Mouse (Mus musculus) megakaryocyte, embryonic 14.5 days (primary cell): ENCODE measurements around the gene Nln. TPM values are rescaled to one million over a fixed set of nuclear protein-coding genes. Genes with fewer than 3 reads are reported as not detected.

ENCODE experiments used
- H3K27me3 ChIP-seq: replicated peaks from 2 replicates; pipeline ENCODE3; 2012; ENCODE audit warnings: inconsistent platforms
- H3K36me3 ChIP-seq: replicated peaks from 2 replicates; pipeline ENCODE3; 2012; ENCODE audit warnings: low read length, inconsistent platforms, mixed read lengths
- H3K4me1 ChIP-seq: 2 replicates; pipeline ENCODE4 v1.6.1; 2012; ENCODE audit warnings: inconsistent platforms
- H3K4me3 ChIP-seq: replicated peaks from 2 replicates; pipeline ENCODE3; 2012; ENCODE audit warnings: moderate library complexity, mild to moderate bottlenecking, inconsistent platforms
- H3K9me3 ChIP-seq: 2 replicates; pipeline ENCODE4 v1.6.1; 2012; ENCODE audit warnings: inconsistent platforms
- FLI1 ChIP-seq: IDR thresholded peaks from 2 replicates; pipeline ENCODE4 v1.6.1; 2012; ENCODE audit warnings: low read length, inconsistent platforms, mixed read lengths
- GATA1 ChIP-seq: IDR thresholded peaks from 3 replicates; pipeline ENCODE4 v1.6.1; 2012; ENCODE audit warnings: mixed read lengths, low read length, inconsistent platforms, borderline replicate concordance
- polyA plus RNA-seq: library from polyadenylated mRNA; stranded (reverse); fragments of >175 nt; gene quantifications from 2 replicates; pipeline ENCODE4 v1.2.3, GENCODE M21; 2012; ENCODE audit warnings: low replicate concordance; ENCODE audit not compliant: insufficient read depth

Nln gene
- polyA plus RNA-seq, 1 experiment, result 11.1 TPM

GRCm38 (mm10) chr13:104123662-104124381, 14.4 kb upstream of the Nln start:
- Histone ChIP-seq H3K4me3 (no peak overlapping the region), H3K27me3 (peaks cover 4% of the 10 kb centered on the region), H3K4me1 (no peaks in the 10 kb centered on the region), H3K9me3 (no peaks in the 10 kb centered on the region), H3K36me3 (no peaks in the 10 kb centered on the region)
- TF ChIP-seq GATA1 (no peak), FLI1 (no peak)

- no peak for TF ChIP-seq GATA1
- no peak for TF ChIP-seq FLI1
- no peak overlapping the region for H3K4me3 ChIP-seq
- H3K27me3 ChIP-seq, result peaks cover 4% of the 10 kb centered on the region
- no peaks in the 10 kb centered on the region for H3K36me3 ChIP-seq
- no peaks in the 10 kb centered on the region for H3K4me1 ChIP-seq
- no peaks in the 10 kb centered on the region for H3K9me3 ChIP-seq
These were observed 12.8 kb upstream of the Nln start for GRCm38 (mm10) chr13:104122078-104122840.

GRCm38 (mm10) chr13:104114827-104115226, 5.4 kb upstream of the Nln start:
- TF ChIP-seq GATA1, result no peak
- no peak for TF ChIP-seq FLI1
- H3K4me1 ChIP-seq, result peaks cover 6% of the 10 kb centered on the region
- no peaks in the 10 kb centered on the region for H3K9me3 ChIP-seq
- H3K27me3 ChIP-seq, result peaks cover 17% of the 10 kb centered on the region
- no peaks in the 10 kb centered on the region for H3K36me3 ChIP-seq
- H3K4me3 ChIP-seq, result no peak overlapping the region

GRCm38 (mm10) chr13:104113782-104114181, 4.4 kb upstream of the Nln start:
- H3K9me3 ChIP-seq, result no peaks in the 10 kb centered on the region
- TF ChIP-seq GATA1, result no peak
- no peak for TF ChIP-seq FLI1
- H3K4me1 ChIP-seq, result peaks cover 8% of the 10 kb centered on the region
- no peak overlapping the region for H3K4me3 ChIP-seq
- peaks cover 15% of the 10 kb centered on the region for H3K27me3 ChIP-seq
- H3K36me3 ChIP-seq, result no peaks in the 10 kb centered on the region

GRCm38 (mm10) chr13:104112266-104112900, 3.0 kb upstream of the Nln start:
- peaks cover 11% of the 10 kb centered on the region for H3K4me1 ChIP-seq
- TF ChIP-seq GATA1 (no peak), FLI1 (no peak)
- peaks cover 15% of the 10 kb centered on the region for H3K27me3 ChIP-seq
- H3K9me3 ChIP-seq, result no peaks in the 10 kb centered on the region
- H3K36me3 ChIP-seq, result peaks cover under 1% of the 10 kb centered on the region
- H3K4me3 ChIP-seq, result no peak overlapping the region

- no peak for TF ChIP-seq FLI1
- TF ChIP-seq GATA1, result no peak
- peak overlapping the region; percentile 96 for H3K4me3 ChIP-seq
- H3K27me3 ChIP-seq, result peaks cover 15% of the 10 kb centered on the region
- no peaks in the 10 kb centered on the region for H3K9me3 ChIP-seq
- H3K36me3 ChIP-seq, result peaks cover 19% of the 10 kb centered on the region
- peaks cover 11% of the 10 kb centered on the region for H3K4me1 ChIP-seq
These were observed 1.1 kb upstream of the Nln start for GRCm38 (mm10) chr13:104110526-104110925.

GRCm38 (mm10) chr13:104109816-104110521, 555 bp upstream of the Nln start:
- H3K36me3 ChIP-seq, result peaks cover 25% of the 10 kb centered on the region
- peak overlapping the region; percentile 96 for H3K4me3 ChIP-seq
- peaks cover 15% of the 10 kb centered on the region for H3K27me3 ChIP-seq
- no peaks in the 10 kb centered on the region for H3K9me3 ChIP-seq
- peaks cover 11% of the 10 kb centered on the region for H3K4me1 ChIP-seq
- TF ChIP-seq FLI1 (no peak), GATA1 (no peak)

- TF ChIP-seq GATA1, result no peak
- no peak for TF ChIP-seq FLI1
- Histone ChIP-seq H3K4me3 (peak overlapping the region; percentile 96), H3K27me3 (peaks cover 15% of the 10 kb centered on the region), H3K9me3 (peaks cover 10% of the 10 kb centered on the region; the same call in 1 of the 2 replicates), H3K36me3 (peaks cover 37% of the 10 kb centered on the region), H3K4me1 (peaks cover 11% of the 10 kb centered on the region)
These were observed 645 bp downstream of the Nln start for GRCm38 (mm10) chr13:104108651-104109287.

- H3K36me3 ChIP-seq, result peaks cover 43% of the 10 kb centered on the region
- H3K9me3 ChIP-seq, result peaks cover 10% of the 10 kb centered on the region; the same call in 1 of the 2 replicates
- no peaks in the 10 kb centered on the region for H3K27me3 ChIP-seq
- TF ChIP-seq GATA1 (no peak), FLI1 (no peak)
- H3K4me3 ChIP-seq, result peak overlapping the region; percentile 79
- peaks cover 26% of the 10 kb centered on the region for H3K4me1 ChIP-seq
These were observed 7.7 kb downstream of the Nln start for GRCm38 (mm10) chr13:104101606-104102235.
